Mouse (Mus musculus): Measurements from ENCODE around the gene Sgsm3. TPM values are rescaled to one million over a fixed set of nuclear protein-coding genes. Genes with fewer than 3 reads are reported as not detected.

The Sgsm3 gene
- polyA plus RNA-seq, 1 experiment, result 20.0 TPM

DNA sequence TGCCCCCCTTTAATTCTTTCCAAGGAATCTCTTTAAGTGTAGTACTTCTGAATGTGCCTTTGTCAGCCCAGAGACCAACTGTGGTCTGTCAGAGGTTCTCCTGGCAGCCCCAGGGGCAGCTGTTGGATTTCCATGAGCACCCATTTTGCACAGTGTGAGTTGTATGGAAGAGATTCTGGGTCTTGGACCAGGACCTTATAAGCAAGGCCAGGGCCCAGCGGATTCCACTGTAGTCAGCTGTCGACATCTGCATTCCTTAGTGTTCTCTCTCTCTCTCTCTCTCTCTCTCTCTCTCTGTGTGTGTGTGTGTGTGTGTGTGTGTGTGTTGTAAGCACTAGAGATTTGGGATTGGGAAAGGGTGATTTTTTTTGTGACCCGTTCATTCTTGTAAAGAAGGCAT, 40.9 kb upstream of the Sgsm3 start:
- DNase-seq, result peak; percentile 30
- no peaks in the 10 kb centered on the region for H3K27me3 ChIP-seq (replicated peaks; ENCODE audit: control insufficient read depth, insufficient read depth, low read length)
- H3K4me1 ChIP-seq (ENCODE audit: control insufficient read depth, insufficient read depth, low read length), result no peaks in the 10 kb centered on the region
- H3K36me3 ChIP-seq (ENCODE audit: control insufficient read depth, insufficient read depth, low read length), result no peaks in the 10 kb centered on the region; the same call in 1 of the 2 replicates
- no peak overlapping the region for H3K4me3 ChIP-seq (ENCODE audit: insufficient read depth, low read depth, low read length)
- H3K27ac ChIP-seq (ENCODE audit: insufficient read depth, low read depth, low read length), result no peak overlapping the region
- WGBS, result 81% methylated on average over 3 of the region's 3 CpGs
- no peak for TF ChIP-seq POLR2A (IDR thresholded peaks at IDR 0.05; ENCODE audit: low read depth, low read length)
- no peak for TF ChIP-seq CTCF (conservative IDR thresholded peaks at IDR 0.05; ENCODE audit: insufficient read depth, insufficient read length, low read depth, low read length)

GRCm38 (mm10) chr15:80938615-80939014, 39.0 kb upstream of the Sgsm3 start:
- Histone ChIP-seq H3K4me1 (ENCODE audit: control insufficient read depth, insufficient read depth, low read length) (no peaks in the 10 kb centered on the region), H3K4me3 (ENCODE audit: insufficient read depth, low read depth, low read length) (no peak overlapping the region), H3K27me3 (replicated peaks; ENCODE audit: control insufficient read depth, insufficient read depth, low read length) (no peaks in the 10 kb centered on the region), H3K27ac (ENCODE audit: insufficient read depth, low read depth, low read length) (no peak overlapping the region), H3K36me3 (ENCODE audit: control insufficient read depth, insufficient read depth, low read length) (no peaks in the 10 kb centered on the region; the same call in 1 of the 2 replicates)
- DNase-seq, result no peak
- TF ChIP-seq POLR2A (IDR thresholded peaks at IDR 0.05; ENCODE audit: low read depth, low read length) (no peak), CTCF (conservative IDR thresholded peaks at IDR 0.05; ENCODE audit: insufficient read depth, insufficient read length, low read depth, low read length) (no peak)
- 79% methylated on average over 4 of the region's 4 CpGs for WGBS

DNA sequence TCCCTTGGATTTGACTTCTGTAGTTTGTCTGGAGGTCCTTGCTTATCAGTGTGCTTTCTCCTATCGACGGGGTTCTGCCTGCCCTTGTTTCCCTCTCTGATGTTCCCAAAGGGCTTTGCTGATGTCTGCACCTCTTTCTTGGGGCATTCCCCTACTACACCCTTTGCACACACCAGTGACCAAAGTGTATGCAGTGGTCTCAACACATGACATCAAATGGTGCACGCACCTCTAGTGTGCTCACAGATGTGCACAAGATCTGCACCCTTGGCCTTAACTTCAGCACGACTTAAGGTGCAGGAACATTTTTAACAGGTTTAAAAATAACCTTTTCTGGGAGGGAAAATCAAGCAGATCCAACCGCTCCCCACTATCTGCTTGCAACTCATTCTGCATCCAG, 38.2 kb upstream of the Sgsm3 start:
- Histone ChIP-seq H3K27me3 (replicated peaks; ENCODE audit: control insufficient read depth, insufficient read depth, low read length) (no peaks in the 10 kb centered on the region), H3K36me3 (ENCODE audit: control insufficient read depth, insufficient read depth, low read length) (no peaks in the 10 kb centered on the region; the same call in 1 of the 2 replicates), H3K4me3 (ENCODE audit: insufficient read depth, low read depth, low read length) (no peak overlapping the region), H3K27ac (ENCODE audit: insufficient read depth, low read depth, low read length) (no peak overlapping the region), H3K4me1 (ENCODE audit: control insufficient read depth, insufficient read depth, low read length) (no peaks in the 10 kb centered on the region)
- WGBS, result 80% methylated on average over 5 of the region's 5 CpGs
- TF ChIP-seq POLR2A (IDR thresholded peaks at IDR 0.05; ENCODE audit: low read depth, low read length) (no peak), CTCF (conservative IDR thresholded peaks at IDR 0.05; ENCODE audit: insufficient read depth, insufficient read length, low read depth, low read length) (no peak)
- DNase-seq, result no peak

GRCm38 (mm10) chr15:80941468-80942040, 36.0 kb upstream of the Sgsm3 start:
- no peaks in the 10 kb centered on the region for H3K4me1 ChIP-seq (ENCODE audit: control insufficient read depth, insufficient read depth, low read length)
- no peak overlapping the region for H3K4me3 ChIP-seq (ENCODE audit: insufficient read depth, low read depth, low read length)
- H3K36me3 ChIP-seq (ENCODE audit: control insufficient read depth, insufficient read depth, low read length), result no peaks in the 10 kb centered on the region; the same call in 1 of the 2 replicates
- 83% methylated on average over 6 of the region's 6 CpGs for WGBS
- no peak overlapping the region for H3K27ac ChIP-seq (ENCODE audit: insufficient read depth, low read depth, low read length)
- TF ChIP-seq POLR2A (IDR thresholded peaks at IDR 0.05; ENCODE audit: low read depth, low read length), result no peak
- TF ChIP-seq CTCF (conservative IDR thresholded peaks at IDR 0.05; ENCODE audit: insufficient read depth, insufficient read length, low read depth, low read length), result no peak
- DNase-seq, result no peak
- no peaks in the 10 kb centered on the region for H3K27me3 ChIP-seq (replicated peaks; ENCODE audit: control insufficient read depth, insufficient read depth, low read length)

- no peak overlapping the region for H3K27ac ChIP-seq (ENCODE audit: insufficient read depth, low read depth, low read length)
- peak; percentile 44 for DNase-seq
- no peaks in the 10 kb centered on the region for H3K36me3 ChIP-seq (ENCODE audit: control insufficient read depth, insufficient read depth, low read length)
- H3K4me1 ChIP-seq (ENCODE audit: control insufficient read depth, insufficient read depth, low read length), result peaks cover 8% of the 10 kb centered on the region; the same call in 1 of the 2 replicates
- no peaks in the 10 kb centered on the region for H3K27me3 ChIP-seq (replicated peaks; ENCODE audit: control insufficient read depth, insufficient read depth, low read length)
- 53% methylated on average over 3 of the region's 3 CpGs for WGBS
- peak; percentile 60 for TF ChIP-seq CTCF (conservative IDR thresholded peaks at IDR 0.05; ENCODE audit: insufficient read depth, insufficient read length, low read depth, low read length)
- no peak for TF ChIP-seq POLR2A (IDR thresholded peaks at IDR 0.05; ENCODE audit: low read depth, low read length)
- no peak overlapping the region for H3K4me3 ChIP-seq (ENCODE audit: insufficient read depth, low read depth, low read length)
These were observed 31.7 kb upstream of the Sgsm3 start for GRCm38 (mm10) chr15:80945851-80946250.

DNA sequence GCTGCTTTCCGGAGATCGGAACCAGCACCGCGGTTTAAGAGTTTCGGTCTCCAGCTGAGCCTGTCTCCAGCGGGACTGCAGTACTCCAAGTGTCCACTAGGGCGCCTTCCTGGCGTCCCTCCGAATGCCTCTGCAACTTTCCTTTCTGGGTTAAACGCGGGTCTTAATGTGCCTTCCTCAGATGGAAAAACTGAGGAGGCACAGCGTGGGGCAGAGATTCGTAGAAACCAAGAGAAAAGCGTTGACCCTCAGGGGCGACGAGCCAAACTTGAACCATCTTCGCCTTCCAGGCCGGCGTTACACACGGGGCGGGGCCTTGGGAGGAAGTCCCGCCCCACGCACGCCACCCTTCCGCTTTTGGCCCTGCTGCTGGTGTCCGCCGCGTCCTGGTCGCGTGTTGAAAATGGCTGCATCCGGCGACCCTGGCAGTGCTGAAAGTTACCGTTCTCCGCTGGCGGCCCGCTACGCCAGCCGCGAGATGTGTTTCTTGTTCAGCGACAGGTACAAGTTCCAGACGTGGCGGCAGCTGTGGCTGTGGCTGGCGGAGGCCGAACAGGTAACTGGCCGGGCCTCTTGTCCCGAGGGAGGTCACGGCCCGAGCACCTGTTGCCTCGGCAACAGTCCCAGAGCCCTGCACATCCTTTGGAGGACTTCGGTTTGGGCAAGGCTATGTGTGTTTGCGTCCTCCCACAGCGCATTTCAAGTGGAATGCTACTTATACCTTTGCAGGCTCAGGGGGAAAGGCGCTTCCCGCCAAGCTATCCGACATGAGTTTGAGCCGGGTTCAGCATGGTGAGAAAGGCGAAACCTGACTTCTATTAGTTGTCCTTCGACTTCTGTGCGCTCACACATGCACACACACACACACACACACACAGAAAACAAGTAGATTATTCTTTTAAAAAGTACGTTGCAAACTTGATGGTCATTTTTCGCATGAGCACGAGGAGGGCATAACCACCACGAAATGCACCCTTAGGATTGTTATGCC, 29.1 kb upstream of the Sgsm3 start, which contains the start of gene Adsl:
Gene Adsl (plus strand): TSS at position 346 of the 991 bp plus-strand sequence.
- WGBS, result under 1% methylated on average over 63 of the region's 63 CpGs
- TF ChIP-seq POLR2A (IDR thresholded peaks at IDR 0.05; ENCODE audit: low read depth, low read length) (no peak), CTCF (conservative IDR thresholded peaks at IDR 0.05; ENCODE audit: insufficient read depth, insufficient read length, low read depth, low read length) (peak; percentile 86)
- no peaks in the 10 kb centered on the region for H3K27me3 ChIP-seq (replicated peaks; ENCODE audit: control insufficient read depth, insufficient read depth, low read length)

GRCm38 (mm10) chr15:80949431-80949830, 28.1 kb upstream of the Sgsm3 start:
- Histone ChIP-seq H3K4me3 (ENCODE audit: insufficient read depth, low read depth, low read length) (no peak overlapping the region), H3K36me3 (ENCODE audit: control insufficient read depth, insufficient read depth, low read length) (no peaks in the 10 kb centered on the region; the same call in 1 of the 2 replicates), H3K27ac (ENCODE audit: insufficient read depth, low read depth, low read length) (no peak overlapping the region), H3K4me1 (ENCODE audit: control insufficient read depth, insufficient read depth, low read length) (peaks cover 8% of the 10 kb centered on the region; the same call in 1 of the 2 replicates), H3K27me3 (replicated peaks; ENCODE audit: control insufficient read depth, insufficient read depth, low read length) (no peaks in the 10 kb centered on the region)
- TF ChIP-seq CTCF (conservative IDR thresholded peaks at IDR 0.05; ENCODE audit: insufficient read depth, insufficient read length, low read depth, low read length) (no peak), POLR2A (IDR thresholded peaks at IDR 0.05; ENCODE audit: low read depth, low read length) (no peak)
- DNase-seq, result no peak
- 56% methylated on average over 4 of the region's 4 CpGs for WGBS

More for the DNA sequence above, 29.1 kb upstream of the Sgsm3 start, which contains the start of gene Adsl:
- H3K27ac ChIP-seq (ENCODE audit: insufficient read depth, low read depth, low read length), result peak within 1 kb of the TSS; percentile 89
- DNase-seq, result peak; percentile 92
- peak within 1 kb of the TSS; percentile 78 for H3K4me3 ChIP-seq (ENCODE audit: insufficient read depth, low read depth, low read length)
- H3K36me3 ChIP-seq (ENCODE audit: control insufficient read depth, insufficient read depth, low read length), result no peaks in the 10 kb centered on the region; the same call in 1 of the 2 replicates
- H3K4me1 ChIP-seq (ENCODE audit: control insufficient read depth, insufficient read depth, low read length), result peaks cover 8% of the 10 kb centered on the region; the same call in 1 of the 2 replicates

All from kidney, adult 2 months (tissue).